Mouse (Mus musculus) limb, embryonic 14.5 days (tissue): ENCODE data around the gene Kif28. TPM values are rescaled to one million over a fixed set of nuclear protein-coding genes. Genes with fewer than 3 reads are reported as not detected.

Experiments
- ATAC-seq: fragments of 200-750 bp; cut with Nextera tagmentation; 2 replicates; pipeline ENCODE4 v1.8.0; 2017; ENCODE audit warnings: low read depth, moderate number of reproducible peaks, moderate TSS enrichment; ENCODE audit not compliant: low FRiP score
- DNase-seq: peaks from one replicate; pipeline ENCODE4 v3.0.0-alpha.2; 2015; ENCODE audit warnings: low spot score
- H3K27ac ChIP-seq: fragments of 300-500 bp; sonication (generic); replicated peaks from 2 replicates; pipeline ENCODE4 v1.5.1; 2014; ENCODE audit warnings: low read depth, mild to moderate bottlenecking, low read length, moderate library complexity, mixed read lengths
- H3K27me3 ChIP-seq: fragments of 300-500 bp; sonication (generic); 2 replicates; pipeline ENCODE4 v1.6.1; 2014; ENCODE audit warnings: low read length, mixed read lengths; ENCODE audit not compliant: control insufficient read depth, insufficient read depth
- H3K36me3 ChIP-seq: fragments of 300-500 bp; sonication (generic); 2 replicates; pipeline ENCODE4 v1.6.1; 2014; ENCODE audit warnings: mild to moderate bottlenecking, low read length, moderate library complexity, mixed read lengths; ENCODE audit not compliant: control insufficient read depth, insufficient read depth
- H3K4me1 ChIP-seq: fragments of 300-500 bp; sonication (generic); 2 replicates; pipeline ENCODE4 v1.6.1; 2014; ENCODE audit warnings: antibody characterized with exemption, low read length, mixed read lengths; ENCODE audit not compliant: control insufficient read depth, insufficient read depth
- H3K4me2 ChIP-seq: fragments of 300-500 bp; sonication (generic); replicated peaks from 2 replicates; pipeline ENCODE4 v1.6.1; 2014; ENCODE audit warnings: low read depth, mild to moderate bottlenecking, low read length, moderate library complexity; ENCODE audit not compliant: severe bottlenecking
- H3K4me3 ChIP-seq: fragments of 300-500 bp; sonication (generic); replicated peaks from 2 replicates; pipeline ENCODE4 v1.5.1; 2014; ENCODE audit warnings: low read length
- H3K9ac ChIP-seq: fragments of 300-500 bp; sonication (generic); 2 replicates; pipeline ENCODE4 v1.6.1; 2014; ENCODE audit warnings: mild to moderate bottlenecking, low read depth, low read length, moderate library complexity; ENCODE audit not compliant: severe bottlenecking
- H3K9me3 ChIP-seq: fragments of 300-500 bp; sonication (generic); 2 replicates; pipeline ENCODE4 v1.6.1; 2016; ENCODE audit warnings: low read length; ENCODE audit not compliant: control insufficient read depth
- POLR2A ChIP-seq: fragments of 200-500 bp; IDR thresholded peaks from 2 replicates; pipeline ENCODE4 v1.8.0; 2012; ENCODE audit warnings: inconsistent platforms, mild to moderate bottlenecking, moderate library complexity, borderline replicate concordance; ENCODE audit not compliant: insufficient read depth, insufficient read length; ENCODE audit errors: extremely low read depth
- WGBS: fragments of 180-500 bp; shearing (Covaris S2); extraction: QIAGEN DNeasy Blood & Tissue Kit; methylation state at CpG from one replicate; pipeline ENCODE4 v1.1.7; 2014; 5-methylcytosine and 5-hydroxymethylcytosine counted together
- polyA plus RNA-seq, 2 experiments: library from polyadenylated mRNA; depleted of rRNA in 1 of 2; stranded (reverse) in 1 of 2; unstranded in 1 of 2; fragments of >200 nt; fragmentation: Nextera tagmentation in 1 of 2; extraction: Ambion mirVana in 1 of 2; gene quantifications; 2 replicates each; pipeline versions ENCODE4 v1.2.1 to v1.2.3; 2012 to 2014

The Kif28 gene
- polyA plus RNA-seq, 2 experiments, result 0.06 TPM; not detected in 1

DNA sequence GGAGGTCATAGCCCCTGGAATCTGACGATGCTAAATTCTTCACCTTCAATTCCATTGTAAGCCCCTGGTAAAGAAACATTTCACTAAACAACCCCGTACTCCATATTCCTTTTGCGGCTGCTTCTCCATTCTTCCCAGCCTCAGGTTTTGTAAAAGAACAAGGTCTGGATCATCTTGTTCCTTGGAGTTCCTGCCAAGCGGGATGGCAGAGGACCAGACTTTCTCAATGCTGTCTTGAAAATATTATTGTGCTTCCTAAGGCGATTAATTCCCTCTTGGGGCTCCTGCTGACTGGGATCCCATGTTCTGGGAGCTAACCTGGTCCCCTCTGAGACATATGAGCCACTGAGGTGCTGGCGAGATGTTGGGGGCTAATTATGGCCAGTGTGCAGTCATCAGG, 39.9 kb downstream of the Kif28 start:
- DNase-seq, result no peak
- no peak overlapping the region for H3K4me3 ChIP-seq
- no peak overlapping the region for H3K9ac ChIP-seq
- H3K27ac ChIP-seq, result no peak overlapping the region
- TF ChIP-seq POLR2A, result no peak
- H3K4me2 ChIP-seq, result no peak overlapping the region
- H3K27me3 ChIP-seq, result no peaks in the 10 kb centered on the region
- WGBS, result 87% methylated on average over 6 of the region's 6 CpGs
- no peaks in the 10 kb centered on the region for H3K4me1 ChIP-seq
- H3K9me3 ChIP-seq, result no peaks in the 10 kb centered on the region
- ATAC-seq, result no peak
- H3K36me3 ChIP-seq, result no peaks in the 10 kb centered on the region

DNA sequence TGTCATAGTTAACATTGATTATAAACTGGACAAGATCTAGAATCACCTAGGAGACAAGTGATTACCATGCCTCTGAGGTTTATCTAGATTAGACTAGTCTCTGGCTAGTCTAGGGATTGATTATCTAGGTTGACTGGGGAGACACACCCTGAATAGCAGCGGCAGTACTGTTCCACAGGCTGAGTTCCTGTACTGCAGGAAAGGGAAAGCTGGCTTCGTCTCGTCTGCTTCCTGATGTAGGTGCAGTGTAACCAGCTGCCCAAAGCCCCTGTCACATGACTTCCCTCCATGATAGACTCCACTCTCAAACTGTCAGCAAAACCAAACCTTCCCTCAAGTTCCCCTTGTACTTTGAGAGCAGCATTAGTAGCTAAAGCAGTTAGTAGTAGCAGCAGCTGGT, 40.9 kb downstream of the Kif28 start:
- WGBS, result 77% methylated on average over 3 of the region's 3 CpGs
- H3K4me2 ChIP-seq, result no peak overlapping the region
- no peak for TF ChIP-seq POLR2A
- no peaks in the 10 kb centered on the region for H3K27me3 ChIP-seq
- no peak for DNase-seq
- H3K4me1 ChIP-seq, result no peaks in the 10 kb centered on the region
- H3K4me3 ChIP-seq, result no peak overlapping the region
- no peaks in the 10 kb centered on the region for H3K9me3 ChIP-seq
- no peak overlapping the region for H3K27ac ChIP-seq
- no peaks in the 10 kb centered on the region for H3K36me3 ChIP-seq
- no peak overlapping the region for H3K9ac ChIP-seq
- ATAC-seq, result no peak

DNA sequence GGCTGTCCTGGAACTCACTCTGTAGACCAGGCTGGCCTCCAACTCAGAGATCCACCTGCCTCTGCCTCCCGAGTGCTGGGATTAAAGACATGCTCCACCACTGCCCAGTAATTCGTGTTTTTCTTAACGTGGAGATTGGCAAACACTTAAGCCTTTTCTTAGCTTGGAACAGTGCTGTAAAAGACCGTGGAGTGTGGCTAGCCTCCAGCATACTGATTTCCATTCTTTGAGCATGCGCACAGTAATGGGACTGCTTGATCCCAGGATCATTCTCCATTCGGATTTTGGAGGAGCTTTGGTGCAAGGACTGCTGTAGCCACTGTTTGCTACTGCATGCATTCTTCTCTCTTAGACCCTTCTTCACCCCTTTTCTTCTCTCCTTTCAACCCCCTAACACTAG, 55.6 kb downstream of the Kif28 start:
- no peak overlapping the region for H3K4me3 ChIP-seq

DNA sequence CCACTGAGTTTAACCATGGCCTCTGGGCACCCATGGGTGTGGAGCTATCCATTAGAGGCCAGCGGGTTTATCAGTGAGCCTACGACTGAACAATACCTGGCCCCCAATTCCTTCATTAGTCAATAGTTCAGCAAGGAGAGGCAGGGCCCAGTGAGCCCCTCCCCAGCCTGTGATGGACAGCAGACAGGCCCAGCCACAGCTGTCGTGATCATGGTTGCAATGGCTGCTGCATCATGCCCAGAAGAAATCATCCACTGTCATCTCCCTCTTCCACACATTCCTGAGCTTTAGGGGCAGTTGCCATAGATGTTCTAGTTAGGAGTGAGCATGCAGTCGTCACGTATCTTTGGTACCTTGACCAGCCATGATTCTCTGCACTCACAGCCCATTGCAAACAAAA, 56.2 kb downstream of the Kif28 start:
- Histone ChIP-seq H3K9me3 (no peaks in the 10 kb centered on the region), H3K27ac (no peak overlapping the region), H3K4me3 (no peak overlapping the region), H3K27me3 (no peaks in the 10 kb centered on the region), H3K36me3 (peaks cover 40% of the 10 kb centered on the region), H3K4me2 (no peak overlapping the region), H3K4me1 (no peaks in the 10 kb centered on the region), H3K9ac (no peak overlapping the region)
- 85% methylated on average over 5 of the region's 5 CpGs for WGBS
- no peak for ATAC-seq
- DNase-seq, result no peak
- no peak for TF ChIP-seq POLR2A

More for the DNA sequence above, 55.6 kb downstream of the Kif28 start:
- Histone ChIP-seq H3K9ac (no peak overlapping the region), H3K36me3 (peaks cover 37% of the 10 kb centered on the region), H3K4me1 (no peaks in the 10 kb centered on the region), H3K9me3 (no peaks in the 10 kb centered on the region), H3K27ac (no peak overlapping the region), H3K27me3 (no peaks in the 10 kb centered on the region), H3K4me2 (no peak overlapping the region)
- TF ChIP-seq POLR2A, result no peak
- 79% methylated on average over 6 of the region's 6 CpGs for WGBS
- ATAC-seq (no peak), DNase-seq (no peak)

DNA sequence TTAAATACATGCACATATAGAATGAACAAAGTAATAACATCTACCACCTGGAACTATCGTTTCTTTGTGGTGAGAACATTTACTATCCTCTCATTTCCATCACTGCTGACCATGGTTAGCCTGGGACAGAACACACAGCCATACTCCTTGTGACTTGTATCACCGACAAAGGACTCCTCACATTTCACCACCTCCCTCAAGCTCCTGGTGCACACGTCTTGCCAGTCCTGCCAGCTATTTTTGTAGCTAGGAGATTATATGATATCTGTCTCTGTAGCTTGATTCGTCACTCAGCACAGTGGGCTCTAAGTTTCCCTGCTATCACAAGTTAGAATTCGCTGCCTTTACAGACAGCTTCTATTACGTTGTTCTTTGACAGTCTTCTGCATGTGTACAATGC, 56.7 kb downstream of the Kif28 start:
- H3K36me3 ChIP-seq, result peaks cover 45% of the 10 kb centered on the region
- H3K4me3 ChIP-seq, result no peak overlapping the region
- H3K9ac ChIP-seq, result no peak overlapping the region
- TF ChIP-seq POLR2A, result no peak
- WGBS, result 88% methylated on average over 6 of the region's 6 CpGs
- H3K9me3 ChIP-seq, result no peaks in the 10 kb centered on the region
- no peak for ATAC-seq
- H3K27me3 ChIP-seq, result no peaks in the 10 kb centered on the region
- DNase-seq, result no peak
- no peaks in the 10 kb centered on the region for H3K4me1 ChIP-seq
- H3K27ac ChIP-seq, result no peak overlapping the region
- no peak overlapping the region for H3K4me2 ChIP-seq

DNA sequence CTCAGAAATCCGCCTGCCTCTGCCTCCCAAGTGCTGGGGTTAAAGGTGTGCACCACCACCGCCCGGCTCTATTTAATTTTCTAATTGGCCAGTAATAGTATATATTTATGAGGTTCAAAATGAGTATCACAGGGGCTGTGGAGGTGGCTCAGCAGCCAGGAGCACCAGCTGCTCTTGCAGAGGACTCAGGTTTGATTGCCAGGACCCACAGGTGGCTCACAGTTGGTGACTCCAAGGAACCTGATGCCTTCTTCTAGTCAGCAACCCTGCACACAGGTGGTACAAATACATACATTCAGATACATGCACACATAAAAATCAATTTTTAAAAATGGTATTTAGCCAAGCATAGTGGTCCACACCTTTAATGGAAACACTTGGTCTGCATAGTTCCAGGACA, 57.1 kb downstream of the Kif28 start:
- Histone ChIP-seq H3K4me1 (no peaks in the 10 kb centered on the region), H3K4me2 (no peak overlapping the region), H3K27ac (no peak overlapping the region), H3K9me3 (no peaks in the 10 kb centered on the region), H3K27me3 (no peaks in the 10 kb centered on the region), H3K4me3 (no peak overlapping the region), H3K36me3 (peaks cover 48% of the 10 kb centered on the region), H3K9ac (no peak overlapping the region)
- 92% methylated on average over 3 of the region's 3 CpGs for WGBS
- no peak for DNase-seq
- TF ChIP-seq POLR2A, result no peak
- ATAC-seq, result no peak
